Mouse (Mus musculus): Measurements from ENCODE around the gene Rnf130.

Gene Rnf130

GRCm38 (mm10) chr11:50024833-50025720 is at the start of gene Rnf130:
Rnf130 (plus strand) TSS chr11:50025346.
- DNase-seq: peak; percentile 97 to 99

DNA sequence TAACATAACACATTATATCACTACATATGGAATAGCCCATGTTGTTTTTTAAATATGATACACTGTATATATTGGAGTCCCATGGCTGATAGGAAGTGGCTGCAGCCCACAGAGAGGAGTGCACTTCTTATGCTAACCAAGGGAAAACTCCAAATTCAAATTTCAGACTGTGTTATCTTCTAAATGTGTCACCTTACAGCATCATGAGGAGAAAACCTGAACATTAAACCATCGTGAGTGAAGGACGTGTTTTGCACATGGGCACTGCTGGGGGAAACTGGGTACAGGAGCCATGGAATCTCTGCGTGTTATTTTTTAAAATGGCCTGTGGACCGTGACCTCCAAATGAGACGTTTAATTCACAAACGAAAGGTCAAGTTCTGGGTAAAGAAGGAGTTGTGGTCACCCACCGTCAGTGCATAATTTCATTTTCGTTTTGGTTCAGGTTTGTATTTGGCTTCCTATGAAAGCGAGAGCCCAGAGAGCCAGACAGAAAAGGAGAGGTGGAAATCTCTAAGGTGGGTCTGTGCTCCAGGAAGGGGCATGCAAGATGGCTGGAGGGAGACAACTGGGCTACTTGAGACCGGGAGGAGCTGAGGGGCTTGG is 47.1 kb upstream of the Rnf130 start:
- no peak for DNase-seq

DNA sequence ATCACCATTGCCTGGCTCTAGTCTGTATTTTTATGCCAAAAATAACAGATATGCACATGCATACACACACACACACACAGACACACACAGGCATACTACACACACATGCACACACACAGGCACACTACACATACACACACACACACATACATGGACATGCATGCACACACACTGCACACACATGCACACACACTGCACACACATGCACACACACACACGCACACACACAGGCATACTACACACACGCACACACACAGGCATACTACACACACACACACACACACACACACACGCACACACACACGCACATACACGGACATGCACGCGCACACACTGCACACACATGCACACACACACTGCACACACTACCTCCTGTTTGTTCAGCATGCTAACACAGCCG is 46.2 kb upstream of the Rnf130 start:
- DNase-seq: no peak

GRCm38 (mm10) chr11:49980681-49981235 is 44.4 kb upstream of the Rnf130 start:
- no peak for DNase-seq

- no peak for DNase-seq
Measured at GRCm38 (mm10) chr11:49981321-49981963, 43.7 kb upstream of the Rnf130 start.

GRCm38 (mm10) chr11:49982094-49982493 is 43.1 kb upstream of the Rnf130 start:
- no peak for DNase-seq

DNA sequence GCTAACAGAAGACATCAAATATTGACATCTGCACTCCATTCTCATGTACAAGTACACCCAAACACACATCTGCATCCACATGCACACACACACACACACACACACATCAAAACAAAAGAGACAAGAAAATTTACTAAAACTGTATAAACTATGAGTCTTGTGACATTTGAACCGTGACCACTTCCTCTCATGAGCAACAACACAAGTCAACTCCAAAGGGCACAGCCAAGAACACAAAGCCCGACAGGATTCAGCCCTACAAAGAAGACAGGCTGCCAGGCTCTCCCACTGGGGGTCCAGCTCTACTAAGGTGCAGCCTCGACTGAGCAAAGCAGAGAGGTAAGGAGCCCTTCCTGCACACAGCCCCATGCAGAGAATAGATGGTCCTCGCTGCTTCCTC is 42.3 kb upstream of the Rnf130 start:
- DNase-seq: peak in 1 of 2 experiments; percentile 20

DNA sequence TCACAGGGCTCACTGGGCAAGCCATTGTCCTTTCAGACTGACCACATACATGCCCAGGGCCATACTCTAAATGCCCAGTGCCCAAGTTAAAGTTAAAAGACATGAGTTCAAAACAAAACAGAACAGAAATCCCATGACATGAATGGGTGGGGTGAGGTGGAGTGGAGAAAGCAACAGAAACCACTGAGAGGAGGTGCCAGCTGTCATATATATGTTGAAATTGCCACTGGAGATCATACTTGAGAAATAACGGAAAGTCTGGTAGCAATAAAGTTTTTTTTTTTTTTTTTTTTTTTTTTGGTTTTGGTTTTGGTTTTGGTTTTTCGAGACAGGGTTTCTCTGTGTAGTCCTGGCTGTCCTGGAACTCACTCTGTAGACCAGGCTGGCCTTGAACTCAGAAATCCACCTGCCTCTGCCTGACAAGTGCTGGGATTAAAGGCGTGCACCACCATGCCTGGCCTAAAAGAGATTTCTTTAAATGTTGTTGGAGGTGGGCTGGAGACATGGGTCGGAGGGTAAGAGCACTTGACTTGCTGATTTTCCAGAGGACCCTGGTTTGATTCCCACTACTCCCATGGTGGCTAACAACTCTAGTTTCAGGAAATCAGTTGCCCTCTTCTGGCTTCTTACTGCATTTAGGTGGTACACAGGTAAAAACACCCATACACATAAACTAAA is 41.1 kb upstream of the Rnf130 start:
- no peak for DNase-seq

GRCm38 (mm10) chr11:49985009-49985408 is 40.1 kb upstream of the Rnf130 start:
- DNase-seq: no peak

GRCm38 (mm10) chr11:49986277-49987036 is 38.7 kb upstream of the Rnf130 start:
- DNase-seq: peak; percentile 88 to 90

- DNase-seq: no peak
Measured at GRCm38 (mm10) chr11:49994536-49994935, 30.6 kb upstream of the Rnf130 start.

DNA sequence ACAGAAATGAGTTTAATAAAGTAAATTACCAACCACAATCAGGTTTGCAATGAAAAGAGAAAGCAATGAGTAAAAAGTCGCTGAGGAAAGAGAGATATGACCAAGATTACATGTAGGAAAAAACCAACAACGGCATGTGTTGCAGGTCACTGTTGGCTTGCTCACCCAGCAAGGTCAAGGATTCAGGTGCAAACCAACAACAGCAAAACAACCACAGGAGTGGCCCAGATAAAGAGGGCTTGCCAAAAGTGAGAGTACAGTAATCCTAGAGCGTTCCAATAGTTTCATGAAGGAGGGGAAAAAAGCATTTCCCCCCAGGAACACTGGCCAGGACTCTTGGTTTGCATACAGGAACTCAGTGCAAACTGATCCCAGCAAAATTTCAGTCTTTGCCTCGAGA is 28.7 kb upstream of the Rnf130 start:
- no peak for DNase-seq

DNA sequence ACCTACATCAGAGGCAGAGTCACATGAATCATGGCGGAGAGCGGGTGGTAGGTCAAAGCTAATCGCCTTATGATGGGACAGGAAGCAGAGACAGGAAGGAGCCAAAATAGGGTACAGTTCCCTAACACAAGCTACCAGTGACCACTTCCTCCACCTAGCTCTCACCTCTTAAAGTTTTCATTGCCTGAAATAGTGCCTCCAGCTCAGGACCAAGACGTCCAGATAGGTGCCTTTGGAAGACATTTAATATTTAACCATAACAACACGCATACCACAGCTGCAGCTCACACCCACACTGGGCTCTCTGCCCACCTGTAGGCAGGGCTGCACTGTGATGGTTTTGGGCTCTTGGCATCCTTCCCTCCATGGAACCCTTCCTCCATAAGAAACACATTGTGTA is 27.8 kb upstream of the Rnf130 start:
- DNase-seq: no peak

GRCm38 (mm10) chr11:50002853-50003252 is 22.3 kb upstream of the Rnf130 start:
- DNase-seq: no peak

DNA sequence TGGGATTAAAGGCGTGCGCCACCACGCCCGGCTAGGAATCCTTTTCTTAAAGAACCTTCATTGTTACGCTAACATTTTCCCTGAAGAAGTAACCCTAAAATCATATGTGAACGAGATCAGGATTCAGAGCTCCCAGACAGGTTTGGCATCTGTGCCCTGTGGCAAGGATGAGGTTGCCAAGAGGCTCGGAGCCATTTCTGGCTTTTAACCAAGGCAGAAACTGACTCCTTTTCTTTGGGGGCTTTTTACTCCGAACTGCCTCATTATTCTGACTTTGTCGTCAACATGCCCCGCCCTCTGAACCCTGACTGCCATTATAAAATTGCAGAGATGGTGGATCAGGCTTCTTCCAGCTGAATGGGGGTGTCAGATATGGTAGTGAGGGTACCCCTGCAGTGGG is 17.4 kb upstream of the Rnf130 start:
- peak; percentile 68 to 71 for DNase-seq

DNA sequence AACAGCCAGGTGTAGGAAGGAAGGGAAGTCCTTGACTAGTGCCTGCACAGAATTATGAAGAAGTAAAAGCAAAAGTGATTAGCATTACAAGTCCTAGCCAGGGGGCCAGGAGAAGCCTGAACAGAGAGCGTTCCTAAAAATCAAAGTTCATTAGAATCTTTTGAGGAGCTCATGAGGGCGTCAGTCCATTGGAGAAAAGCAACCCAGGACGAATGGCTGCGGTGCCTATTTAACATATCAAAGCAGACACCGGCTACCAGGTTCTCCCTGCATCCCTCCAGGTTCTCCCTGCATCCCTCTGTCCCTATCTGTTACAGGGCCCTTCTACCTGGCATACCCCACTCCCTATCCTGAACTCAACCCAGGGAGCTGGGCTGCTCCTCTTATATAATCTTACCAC is 16.9 kb upstream of the Rnf130 start:
- no peak for DNase-seq

DNA sequence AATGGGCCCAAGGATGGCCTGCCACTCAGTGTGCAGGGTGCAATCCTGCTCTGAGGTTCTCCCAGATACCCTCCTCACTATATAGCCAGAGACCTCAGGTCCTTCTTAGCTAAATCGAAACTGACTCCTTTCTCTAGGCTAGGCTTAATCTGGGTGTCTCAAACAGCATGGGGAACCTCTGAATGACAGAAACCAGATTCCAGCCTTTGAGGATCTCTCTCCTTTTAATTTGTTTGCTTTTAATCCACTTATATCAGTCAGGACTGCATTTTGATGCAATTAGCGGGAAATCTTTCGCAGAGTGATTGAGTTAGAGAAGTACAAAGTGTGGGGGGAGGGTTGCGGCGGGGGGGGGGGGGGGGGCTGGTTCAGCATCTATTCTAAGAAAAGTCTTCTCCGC is 12.1 kb upstream of the Rnf130 start:
- DNase-seq: no peak

- DNase-seq: no peak
Measured at GRCm38 (mm10) chr11:50016503-50016902, 8.6 kb upstream of the Rnf130 start.

DNA sequence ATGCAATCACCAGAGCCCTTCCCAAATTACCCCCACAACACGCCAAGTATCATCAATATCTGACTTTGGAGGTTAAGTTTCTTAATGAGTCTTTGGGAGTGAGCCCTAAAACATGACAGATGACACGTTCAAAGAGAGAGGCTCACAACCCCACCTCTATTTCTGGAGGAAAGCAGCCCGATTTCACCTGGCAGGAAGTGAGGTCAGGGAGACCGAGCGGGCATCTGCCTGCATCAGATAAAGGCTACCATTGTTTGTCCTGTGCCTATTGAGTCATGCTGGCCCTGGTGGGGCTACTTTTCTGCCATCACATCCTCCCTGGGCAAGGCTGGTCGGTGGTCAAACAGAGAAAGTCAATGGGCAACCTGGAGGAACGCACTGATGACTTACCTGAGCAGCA is 7.6 kb upstream of the Rnf130 start:
- no peak for DNase-seq

DNA sequence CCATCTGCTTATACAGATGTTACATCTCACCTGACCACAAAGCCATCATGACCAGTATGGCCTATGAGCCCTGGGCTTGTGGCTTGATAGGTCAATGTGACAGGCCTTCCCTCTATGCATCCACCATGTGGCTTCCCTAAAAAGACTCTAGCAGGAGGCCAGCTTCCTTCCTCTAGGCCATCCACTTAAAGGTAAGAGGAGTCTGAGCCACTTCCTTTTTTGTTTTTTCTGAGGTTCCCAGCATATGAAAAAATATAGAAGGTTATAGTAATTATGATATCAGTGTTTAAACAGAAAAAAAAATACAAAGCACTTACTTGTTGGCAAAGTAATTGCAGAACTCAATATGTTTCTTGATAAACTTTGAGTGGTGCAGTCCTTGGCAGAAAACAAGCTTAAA is 6.3 kb upstream of the Rnf130 start:
- no peak for DNase-seq

DNA sequence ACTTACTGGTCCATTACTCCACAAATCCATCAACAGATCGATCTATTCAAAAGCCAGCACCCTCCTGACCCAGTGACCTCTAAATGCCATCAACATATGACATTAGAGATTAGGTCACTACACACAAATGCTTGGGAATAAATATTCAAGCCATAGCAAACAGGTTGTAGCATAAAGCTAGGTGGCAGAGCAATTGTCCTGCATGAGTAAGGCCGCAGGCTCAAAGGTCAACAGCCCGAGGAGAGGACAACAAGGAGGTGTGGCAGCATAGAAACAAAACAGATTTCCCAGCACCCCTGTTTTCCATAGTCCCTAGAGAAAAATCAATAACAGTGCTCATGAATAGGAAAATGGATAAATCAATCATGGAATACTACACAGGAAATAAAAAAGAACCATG is 3.1 kb upstream of the Rnf130 start:
- DNase-seq: no peak

GRCm38 (mm10) chr11:50024445-50024832 is 707 bp upstream of the Rnf130 start:
- DNase-seq: no peak
